Mouse (Mus musculus) limb, embryonic 11.5 days (tissue): Measurements from ENCODE around the gene Orm3. TPM values are rescaled to one million over a fixed set of nuclear protein-coding genes. Genes with fewer than 3 reads are reported as not detected.

ENCODE experiments used
- ATAC-seq: fragments of 200-750 bp; cut with Nextera tagmentation; 2 replicates; pipeline ENCODE4 v1.8.0; 2017; ENCODE audit warnings: low read depth; ENCODE audit not compliant: insufficient number of reproducible peaks, low FRiP score, low TSS enrichment
- DNase-seq: peaks from one replicate; pipeline ENCODE4 v3.0.0-alpha.2; 2015; ENCODE audit warnings: low spot score
- H3K27ac ChIP-seq: fragments of 300-500 bp; sonication (generic); replicated peaks from 2 replicates; pipeline ENCODE4 v1.5.1; 2014; ENCODE audit warnings: low read depth, mild to moderate bottlenecking, low read length
- H3K27me3 ChIP-seq: fragments of 300-500 bp; sonication (generic); 2 replicates; pipeline ENCODE4 v1.6.1; 2014; ENCODE audit warnings: mild to moderate bottlenecking, low read length, mixed read lengths; ENCODE audit not compliant: control insufficient read depth, insufficient read depth
- H3K36me3 ChIP-seq: fragments of 300-500 bp; sonication (generic); 2 replicates; pipeline ENCODE4 v1.6.1; 2014; ENCODE audit warnings: mild to moderate bottlenecking, low read length, moderate library complexity, mixed read lengths; ENCODE audit not compliant: control insufficient read depth, insufficient read depth
- H3K4me1 ChIP-seq: fragments of 300-500 bp; sonication (generic); 2 replicates; pipeline ENCODE4 v1.6.1; 2014; ENCODE audit warnings: low read length, mixed read lengths; ENCODE audit not compliant: control insufficient read depth, insufficient read depth
- H3K4me2 ChIP-seq: fragments of 300-500 bp; sonication (generic); 2 replicates; pipeline ENCODE4 v1.6.1; 2014; ENCODE audit warnings: low read depth, mild to moderate bottlenecking, moderate library complexity; ENCODE audit not compliant: severe bottlenecking
- H3K4me3 ChIP-seq: fragments of 300-500 bp; sonication (generic); 2 replicates; pipeline ENCODE4 v1.5.1; 2014; ENCODE audit warnings: low read depth, low read length
- H3K9ac ChIP-seq: fragments of 300-500 bp; sonication (generic); 2 replicates; pipeline ENCODE4 v1.6.1; 2014; ENCODE audit warnings: mild to moderate bottlenecking, low read length
- H3K9me3 ChIP-seq: fragments of 300-500 bp; sonication (generic); 2 replicates; pipeline ENCODE4 v1.6.1; 2016; ENCODE audit warnings: low read length; ENCODE audit not compliant: control insufficient read depth
- WGBS: fragments of 180-500 bp; shearing (Covaris S2); extraction: QIAGEN DNeasy Blood & Tissue Kit; methylation state at CpG from one replicate; pipeline ENCODE4 v1.1.7; 2014; 5-methylcytosine and 5-hydroxymethylcytosine counted together
- polyA plus RNA-seq: library from polyadenylated mRNA; unstranded; fragments of >200 nt; fragmentation: Nextera tagmentation; extraction: Ambion mirVana; gene quantifications from 2 replicates; pipeline ENCODE4 v1.2.1, GENCODE M21; 2014

The Orm3 gene
- polyA plus RNA-seq, 1 experiment from 2014 or later, result not detected

DNA sequence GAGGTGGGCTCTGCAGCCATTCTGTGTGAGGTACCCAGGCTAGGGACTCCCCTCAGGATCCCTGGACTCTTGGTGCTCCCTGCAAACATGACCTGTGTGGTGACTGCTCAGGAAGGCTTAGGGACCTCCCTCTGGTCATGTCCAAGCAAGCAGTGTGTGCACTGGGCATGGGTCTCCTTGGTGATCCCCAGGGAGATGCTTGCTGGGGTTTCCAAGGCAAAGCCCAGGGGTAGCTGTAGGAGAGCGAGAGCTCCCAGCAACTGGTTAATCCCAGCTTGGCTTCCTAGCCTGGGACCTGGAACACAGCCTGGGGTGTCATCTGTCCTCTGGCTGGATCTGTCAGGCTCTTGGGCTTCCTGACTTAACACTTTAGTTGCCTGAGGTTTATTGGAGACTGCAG, 19.4 kb downstream of the Orm3 start:
- no peak for DNase-seq
- ATAC-seq, result no peak

DNA sequence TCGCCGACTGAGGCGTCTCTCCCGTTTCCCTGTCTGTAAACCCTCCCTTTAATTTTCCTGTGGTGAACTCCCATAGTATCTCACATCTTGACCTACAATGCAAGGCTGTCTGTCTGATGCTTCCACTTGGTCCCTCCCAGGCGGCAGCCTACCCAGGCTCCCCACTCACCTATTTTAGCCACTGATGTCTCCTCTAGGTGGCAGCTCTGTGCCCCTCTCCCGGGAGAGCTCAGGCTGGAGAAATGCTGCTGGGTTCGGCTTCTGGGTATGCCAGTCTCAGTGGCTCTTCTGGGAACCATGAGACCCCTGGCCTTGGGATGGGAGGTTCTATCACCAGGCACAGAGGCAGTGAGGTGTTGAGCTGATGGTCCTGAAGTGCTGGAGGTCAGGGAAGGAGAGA, 21.5 kb downstream of the Orm3 start:
- Histone ChIP-seq H3K27ac (no peak overlapping the region), H3K27me3 (no peaks in the 10 kb centered on the region), H3K4me1 (no peaks in the 10 kb centered on the region), H3K4me2 (no peak overlapping the region), H3K9me3 (no peaks in the 10 kb centered on the region), H3K36me3 (peaks cover 28% of the 10 kb centered on the region), H3K9ac (no peak overlapping the region), H3K4me3 (no peak overlapping the region)
- no peak for ATAC-seq
- whole genome bisulfite sequencing, result 67% methylated on average over 7 of the region's 7 CpGs
- no peak for DNase-seq

More for the DNA sequence above, 19.4 kb downstream of the Orm3 start:
- Histone ChIP-seq H3K27me3 (no peaks in the 10 kb centered on the region), H3K36me3 (peaks cover 18% of the 10 kb centered on the region), H3K4me1 (no peaks in the 10 kb centered on the region), H3K4me2 (no peak overlapping the region), H3K9me3 (no peaks in the 10 kb centered on the region), H3K9ac (no peak overlapping the region), H3K27ac (no peak overlapping the region), H3K4me3 (no peak overlapping the region)
- 46% methylated on average over 1 of the region's 1 CpGs for WGBS

DNA sequence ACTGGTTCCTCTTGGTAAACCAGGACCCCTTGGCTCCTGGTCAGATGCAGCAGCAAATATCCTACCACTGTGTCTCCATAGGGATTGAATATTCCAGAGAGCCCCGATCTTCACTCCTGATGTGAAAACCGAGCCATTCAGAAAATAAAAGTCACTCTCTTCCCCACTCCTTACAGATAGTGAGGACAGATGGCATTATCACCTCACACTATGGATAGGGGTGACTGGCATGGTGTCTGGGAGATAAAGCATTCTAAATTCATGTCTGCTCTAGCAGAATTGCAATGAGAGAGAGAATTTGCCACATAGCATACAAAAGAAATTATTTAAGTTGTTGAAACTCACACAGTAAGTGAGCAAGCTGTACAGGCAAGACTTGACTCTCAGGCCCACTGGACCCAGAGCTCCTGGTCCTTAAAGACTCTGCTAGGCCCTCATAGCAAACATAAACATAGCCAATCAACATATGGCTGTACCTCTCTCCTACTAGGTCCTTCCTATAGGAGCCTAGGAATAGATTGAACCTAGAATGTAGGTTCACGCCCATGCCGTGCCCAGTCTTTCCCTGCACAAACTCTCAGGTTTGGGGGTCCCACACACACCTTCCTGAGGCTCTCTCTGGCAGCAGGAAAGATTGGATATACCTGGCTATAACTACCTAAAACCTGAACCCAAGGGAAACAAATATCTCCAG, 26.9 kb downstream of the Orm3 start:
- Histone ChIP-seq H3K9ac (no peak overlapping the region), H3K4me3 (no peak overlapping the region), H3K27me3 (no peaks in the 10 kb centered on the region), H3K27ac (no peak overlapping the region), H3K36me3 (peaks cover 18% of the 10 kb centered on the region), H3K4me2 (no peak overlapping the region), H3K9me3 (no peaks in the 10 kb centered on the region), H3K4me1 (no peaks in the 10 kb centered on the region)
- no peak for ATAC-seq
- 92% methylated on average over 4 of the region's 4 CpGs for WGBS
- no peak for DNase-seq

DNA sequence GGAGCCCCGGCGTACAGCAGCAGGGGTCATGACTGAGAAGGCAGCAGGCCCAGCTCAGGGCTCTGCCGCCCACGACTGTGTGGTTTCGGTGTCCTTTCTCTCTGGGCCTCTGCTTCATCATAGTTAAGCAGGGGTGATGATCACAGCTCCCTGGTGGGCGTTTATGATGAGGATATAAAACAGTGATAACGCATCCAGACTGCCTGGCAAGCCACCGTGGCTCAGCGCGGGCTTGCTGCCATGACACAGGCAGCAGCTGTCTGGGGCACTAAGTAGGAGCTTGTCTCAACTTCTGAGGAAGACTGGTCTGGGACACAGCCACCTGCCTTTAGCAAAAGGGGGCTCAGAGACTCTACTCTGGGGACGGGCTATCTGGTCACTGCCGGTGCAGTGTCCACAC, 27.5 kb downstream of the Orm3 start:
- peaks cover 18% of the 10 kb centered on the region for H3K36me3 ChIP-seq
- no peak overlapping the region for H3K9ac ChIP-seq
- no peak overlapping the region for H3K4me3 ChIP-seq
- no peak overlapping the region for H3K27ac ChIP-seq
- DNase-seq (no peak), ATAC-seq (no peak)
- H3K27me3 ChIP-seq, result no peaks in the 10 kb centered on the region
- H3K9me3 ChIP-seq, result no peaks in the 10 kb centered on the region
- H3K4me1 ChIP-seq, result no peaks in the 10 kb centered on the region
- WGBS, result 82% methylated on average over 12 of the region's 12 CpGs
- H3K4me2 ChIP-seq, result no peak overlapping the region

DNA sequence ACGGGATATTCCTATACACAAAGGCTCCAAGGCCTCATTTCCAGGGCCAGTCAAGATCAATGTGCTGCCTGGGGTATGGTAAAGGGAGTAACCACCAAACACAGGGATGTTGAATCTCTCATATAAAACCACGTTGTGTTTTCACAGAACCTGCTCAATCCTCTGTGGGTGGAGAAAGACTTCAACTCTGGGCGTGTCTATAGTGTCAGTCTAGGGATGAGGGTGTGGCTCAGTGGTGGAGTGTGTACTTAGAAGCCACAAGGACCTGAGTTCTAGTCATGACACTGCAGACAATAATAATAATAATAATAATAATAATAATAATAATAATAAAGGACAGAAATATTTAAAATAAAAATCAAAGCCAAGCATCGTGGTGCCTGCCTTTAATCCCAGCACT, 28.3 kb downstream of the Orm3 start:
- Histone ChIP-seq H3K27ac (no peak overlapping the region), H3K36me3 (peaks cover 15% of the 10 kb centered on the region), H3K4me2 (no peak overlapping the region), H3K9me3 (no peaks in the 10 kb centered on the region), H3K4me1 (peaks cover 2% of the 10 kb centered on the region), H3K4me3 (no peak overlapping the region), H3K9ac (no peak overlapping the region), H3K27me3 (no peaks in the 10 kb centered on the region)
- DNase-seq (no peak), ATAC-seq (no peak)
- 91% methylated on average over 4 of the region's 4 CpGs for WGBS

DNA sequence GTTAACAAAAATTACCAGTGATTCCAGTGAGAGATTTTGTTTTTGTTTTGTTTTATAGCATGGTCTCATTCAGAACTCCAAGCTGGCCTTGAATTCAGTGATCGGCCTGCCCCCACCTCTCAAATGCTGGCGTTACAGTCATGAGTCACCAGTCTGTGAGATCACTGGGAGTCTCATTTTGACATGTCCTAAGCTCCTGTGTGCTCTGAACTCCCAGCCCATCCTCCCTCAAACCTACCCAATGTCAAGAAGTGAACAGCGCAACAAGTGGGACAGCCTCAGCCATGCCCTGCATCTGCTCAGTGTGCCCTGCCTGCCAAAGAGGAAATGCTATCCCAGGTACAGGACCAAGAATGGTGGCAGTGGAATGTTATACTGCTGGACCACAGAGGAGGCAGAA, 29.3 kb downstream of the Orm3 start:
- no peak for ATAC-seq
- WGBS, result 88% methylated on average over 3 of the region's 3 CpGs
- H3K36me3 ChIP-seq, result peaks cover 10% of the 10 kb centered on the region; the same call in 1 of the 2 replicates

DNA sequence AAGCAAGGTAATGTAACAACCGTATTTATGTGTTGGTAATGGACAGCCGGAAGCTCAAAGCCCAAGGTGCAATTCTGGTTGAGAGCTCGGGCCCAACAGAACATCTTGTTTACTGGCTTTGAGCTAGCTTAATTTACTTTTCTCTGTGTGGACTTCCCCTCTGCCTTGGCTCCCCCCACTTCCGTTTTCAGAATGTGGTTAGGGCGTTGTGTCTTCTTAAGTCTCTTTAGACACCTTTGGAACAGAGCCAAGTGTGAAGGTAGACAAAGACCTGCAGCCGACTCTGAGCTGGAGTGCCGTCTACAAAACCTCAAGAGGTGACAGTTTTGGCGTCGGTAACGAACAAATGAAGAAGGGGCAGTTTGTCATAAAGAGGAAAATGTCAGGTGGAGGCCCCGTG, 29.8 kb downstream of the Orm3 start:
- Histone ChIP-seq H3K27me3 (no peaks in the 10 kb centered on the region), H3K4me2 (no peak overlapping the region), H3K27ac (no peak overlapping the region), H3K4me3 (no peak overlapping the region), H3K9ac (no peak overlapping the region), H3K4me1 (peaks cover 6% of the 10 kb centered on the region), H3K9me3 (no peaks in the 10 kb centered on the region), H3K36me3 (peaks cover 7% of the 10 kb centered on the region; the same call in 1 of the 2 replicates)
- 85% methylated on average over 11 of the region's 11 CpGs for WGBS
- ATAC-seq, result no peak
- no peak for DNase-seq

More for the DNA sequence above, 29.3 kb downstream of the Orm3 start:
- H3K4me1 ChIP-seq, result peaks cover 6% of the 10 kb centered on the region
- no peak overlapping the region for H3K4me2 ChIP-seq
- DNase-seq, result no peak
- H3K27ac ChIP-seq, result no peak overlapping the region
- H3K9me3 ChIP-seq, result no peaks in the 10 kb centered on the region
- H3K4me3 ChIP-seq, result no peak overlapping the region
- H3K9ac ChIP-seq, result no peak overlapping the region
- H3K27me3 ChIP-seq, result no peaks in the 10 kb centered on the region

DNA sequence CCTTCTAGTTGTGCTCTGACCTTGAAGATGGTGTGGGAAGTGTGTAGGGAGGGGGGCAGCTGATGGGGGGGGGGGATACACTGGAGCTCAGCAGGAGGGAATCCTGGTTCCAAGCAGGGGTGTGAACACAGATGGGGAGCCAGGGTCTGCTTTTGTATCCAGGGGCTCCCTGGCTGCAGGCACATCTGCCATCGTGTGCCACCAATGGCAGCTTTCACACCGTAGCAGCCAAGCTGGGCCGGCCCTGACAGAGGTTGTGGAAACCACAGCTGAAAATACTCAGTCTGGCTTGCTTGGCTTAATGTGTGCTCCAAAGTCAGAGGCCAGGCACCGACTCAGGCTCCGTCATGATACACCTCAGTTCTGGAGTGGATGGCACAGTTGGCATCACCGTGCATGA, 32.1 kb downstream of the Orm3 start:
- WGBS, result 79% methylated on average over 6 of the region's 6 CpGs

More for the DNA sequence above, 32.1 kb downstream of the Orm3 start:
- no peaks in the 10 kb centered on the region for H3K27me3 ChIP-seq
- peaks cover 5% of the 10 kb centered on the region; the same call in 1 of the 2 replicates for H3K36me3 ChIP-seq
- H3K4me3 ChIP-seq, result no peak overlapping the region
- H3K4me2 ChIP-seq, result no peak overlapping the region
- H3K4me1 ChIP-seq, result peaks cover 6% of the 10 kb centered on the region
- ATAC-seq, result no peak
- DNase-seq, result no peak
- H3K27ac ChIP-seq, result no peak overlapping the region
- no peak overlapping the region for H3K9ac ChIP-seq
- no peaks in the 10 kb centered on the region for H3K9me3 ChIP-seq
